Mouse (Mus musculus) limb, embryonic 10.5 days (tissue): ENCODE measurements around the gene Elfn2. TPM values are rescaled to one million over a fixed set of nuclear protein-coding genes. Genes with fewer than 3 reads are reported as not detected.

Source experiments
- DNase-seq: peaks from one replicate; pipeline ENCODE4 v3.0.0-alpha.2; 2017; ENCODE audit warnings: low spot score
- H3K27ac ChIP-seq: fragments of 300-500 bp; sonication (generic); 2 replicates; pipeline ENCODE4 v1.5.1; 2016; ENCODE audit warnings: mild to moderate bottlenecking
- H3K27me3 ChIP-seq: fragments of 300-500 bp; sonication (generic); 2 replicates; pipeline ENCODE4 v1.6.1; 2016; ENCODE audit warnings: low read depth, mild to moderate bottlenecking; ENCODE audit not compliant: poor library complexity, severe bottlenecking
- H3K36me3 ChIP-seq: fragments of 300-500 bp; sonication (generic); 2 replicates; pipeline ENCODE4 v1.6.1; 2016; ENCODE audit warnings: mild to moderate bottlenecking, moderate library complexity
- H3K4me1 ChIP-seq: fragments of 300-500 bp; sonication (generic); 2 replicates; pipeline ENCODE4 v1.6.1; 2016
- H3K4me3 ChIP-seq: fragments of 300-500 bp; sonication (generic); 2 replicates; pipeline ENCODE4 v1.5.1; 2016; ENCODE audit warnings: mild to moderate bottlenecking, moderate library complexity
- H3K9me3 ChIP-seq: fragments of 300-500 bp; sonication (generic); replicated peaks from 2 replicates; pipeline ENCODE4 v1.6.1; 2016; ENCODE audit warnings: mild to moderate bottlenecking
- WGBS: fragments of 180-500 bp; shearing (Covaris S2); methylation state at CpG from one replicate; pipeline ENCODE4 v1.1.7; 2016; 5-methylcytosine and 5-hydroxymethylcytosine counted together
- polyA plus RNA-seq: library from polyadenylated mRNA; unstranded; fragments of >200 nt; fragmentation: Nextera tagmentation; extraction: Ambion mirVana; gene quantifications from 2 replicates; pipeline ENCODE4 v1.2.1, GENCODE M21; 2016

Gene Elfn2
- polyA plus RNA-seq, 1 experiment from 2014 or later = not detected

DNA sequence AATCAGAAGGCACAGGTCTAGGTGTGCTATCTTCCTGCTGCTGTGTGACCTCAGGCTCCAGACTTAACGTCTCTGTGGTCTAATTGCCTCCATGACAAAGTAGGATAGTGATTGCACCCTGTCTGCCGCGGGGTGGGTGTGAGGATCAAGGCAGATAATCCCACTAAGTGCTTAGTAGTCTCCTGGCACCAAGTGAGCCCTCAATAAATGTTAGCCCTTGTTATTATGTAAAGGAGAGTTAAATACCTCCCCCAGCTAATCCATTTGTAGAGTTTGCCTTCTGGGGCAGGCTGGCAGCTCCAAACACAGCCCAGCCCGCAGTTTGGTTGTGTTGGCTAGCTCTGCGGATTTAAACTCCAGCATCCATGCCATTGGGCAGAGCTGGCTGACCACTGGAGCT is 22.8 kb downstream of the Elfn2 start:
- Histone ChIP-seq H3K9me3 (no peaks in the 10 kb centered on the region), H3K4me3 (no peak overlapping the region), H3K4me1 (peaks cover 25% of the 10 kb centered on the region), H3K36me3 (no peaks in the 10 kb centered on the region), H3K27me3 (peaks cover 10% of the 10 kb centered on the region; the same call in 1 of the 2 replicates), H3K27ac (no peak overlapping the region)
- 25% methylated on average over 5 of the region's 5 CpGs for WGBS
- no peak for DNase-seq

DNA sequence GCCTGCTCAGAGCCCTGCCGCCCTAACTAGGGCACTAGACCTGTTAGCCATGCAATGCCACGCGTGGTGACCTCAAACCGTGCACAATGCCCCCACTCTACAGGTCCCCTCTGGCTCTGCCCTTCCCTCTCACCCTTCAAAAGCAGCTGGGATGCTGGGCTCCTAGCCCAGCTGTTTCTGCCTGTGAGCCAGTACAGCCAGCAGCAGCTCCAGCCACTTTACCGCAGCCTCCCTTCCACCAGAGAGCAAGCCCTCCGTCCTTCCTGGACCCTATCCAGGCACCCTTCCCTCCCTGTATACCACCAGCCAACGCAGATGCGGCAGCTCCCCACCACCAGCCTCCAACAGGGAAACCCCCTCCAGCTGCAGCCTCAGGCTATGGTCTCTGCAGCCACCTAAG is 26.1 kb downstream of the Elfn2 start:
- H3K27me3 ChIP-seq = peaks cover 4% of the 10 kb centered on the region; the same call in 1 of the 2 replicates
- H3K4me3 ChIP-seq = no peak overlapping the region
- WGBS = 66% methylated on average over 8 of the region's 8 CpGs
- no peak for DNase-seq
- H3K36me3 ChIP-seq = no peaks in the 10 kb centered on the region
- no peaks in the 10 kb centered on the region for H3K9me3 ChIP-seq
- H3K27ac ChIP-seq = no peak overlapping the region
- H3K4me1 ChIP-seq = peaks cover 13% of the 10 kb centered on the region

DNA sequence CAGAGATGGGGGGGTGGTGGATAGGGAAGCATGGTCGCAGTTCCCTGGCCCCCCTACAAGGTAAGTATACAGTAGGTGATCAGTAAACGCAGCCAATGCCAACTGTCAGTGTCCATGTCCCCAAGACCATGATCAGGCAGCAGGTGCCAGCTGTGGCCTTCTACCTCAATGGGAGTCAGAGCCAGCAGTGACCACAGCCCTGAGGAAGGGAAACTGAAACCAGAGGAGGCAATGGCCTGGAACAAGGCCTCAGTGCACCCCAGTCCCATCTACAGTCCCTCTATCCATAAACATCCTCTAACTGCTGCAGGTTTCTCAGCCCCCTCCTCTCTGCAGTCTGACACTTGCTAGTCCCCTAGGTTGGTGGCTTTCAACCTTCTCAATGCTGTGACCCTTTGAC is 27.9 kb downstream of the Elfn2 start:
- peaks cover 13% of the 10 kb centered on the region; the same call in 1 of the 2 replicates for H3K4me1 ChIP-seq
- peaks cover 5% of the 10 kb centered on the region; the same call in 1 of the 2 replicates for H3K27me3 ChIP-seq
- 90% methylated on average over 2 of the region's 2 CpGs for WGBS
- no peak for DNase-seq
- H3K9me3 ChIP-seq = no peaks in the 10 kb centered on the region
- no peaks in the 10 kb centered on the region for H3K36me3 ChIP-seq
- H3K4me3 ChIP-seq = no peak overlapping the region
- no peak overlapping the region for H3K27ac ChIP-seq

DNA sequence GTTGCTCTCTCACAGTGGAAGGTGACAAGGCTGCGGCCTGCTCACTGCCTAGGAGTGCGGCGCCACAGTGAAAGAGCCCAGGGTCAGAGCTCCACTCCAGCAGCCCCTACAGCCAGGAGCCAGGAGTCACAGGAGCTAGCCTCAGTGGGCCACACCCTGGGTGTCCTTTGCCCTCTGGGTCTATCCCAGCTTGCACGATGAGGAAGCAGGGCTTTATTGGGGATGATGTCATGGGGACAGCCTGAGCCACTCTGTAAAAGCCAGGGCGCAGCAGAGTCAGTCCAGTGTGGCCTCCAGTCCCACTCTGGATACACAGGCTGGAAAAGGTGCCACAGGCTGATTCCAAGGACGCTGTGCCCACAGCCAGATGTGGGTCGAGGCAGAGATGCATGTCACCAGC is 31.7 kb downstream of the Elfn2 start:
- Histone ChIP-seq H3K27me3 (peaks cover 39% of the 10 kb centered on the region; the same call in 1 of the 2 replicates), H3K36me3 (no peaks in the 10 kb centered on the region), H3K4me1 (peaks cover 33% of the 10 kb centered on the region), H3K4me3 (no peak overlapping the region), H3K9me3 (no peaks in the 10 kb centered on the region), H3K27ac (0 out of 2 replicates have a peak overlapping the region, but pooled peaks have one; percentile 1)
- DNase-seq = no peak
- 70% methylated on average over 7 of the region's 7 CpGs for WGBS

DNA sequence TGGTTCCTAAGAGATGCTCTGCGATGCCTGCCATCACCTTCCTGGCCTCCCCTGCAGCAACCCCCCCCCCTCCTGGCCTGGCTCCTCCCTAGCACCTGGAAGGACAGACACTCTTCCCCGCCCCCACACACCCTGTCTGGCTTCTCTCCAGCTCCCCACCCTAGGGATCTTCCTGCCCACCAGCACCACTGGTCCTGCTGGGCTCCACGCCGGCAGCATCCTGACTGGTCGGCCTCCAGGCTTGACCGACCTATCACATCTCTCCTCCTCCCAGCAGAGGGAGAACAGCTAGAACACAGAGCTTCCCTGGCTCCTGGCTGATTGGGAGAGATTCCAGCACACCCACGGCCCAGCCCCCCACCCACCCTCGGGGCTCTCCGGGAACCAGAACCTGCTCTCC is 34.5 kb downstream of the Elfn2 start:
- peak; percentile 47 for DNase-seq
- H3K4me3 ChIP-seq = no peak overlapping the region
- no peaks in the 10 kb centered on the region for H3K36me3 ChIP-seq
- H3K27ac ChIP-seq = 0 out of 2 replicates have a peak overlapping the region, but pooled peaks have one; percentile 7
- H3K27me3 ChIP-seq = peaks cover 57% of the 10 kb centered on the region
- 6% methylated on average over 9 of the region's 9 CpGs for WGBS
- H3K4me1 ChIP-seq = peaks cover 50% of the 10 kb centered on the region
- no peaks in the 10 kb centered on the region for H3K9me3 ChIP-seq

DNA sequence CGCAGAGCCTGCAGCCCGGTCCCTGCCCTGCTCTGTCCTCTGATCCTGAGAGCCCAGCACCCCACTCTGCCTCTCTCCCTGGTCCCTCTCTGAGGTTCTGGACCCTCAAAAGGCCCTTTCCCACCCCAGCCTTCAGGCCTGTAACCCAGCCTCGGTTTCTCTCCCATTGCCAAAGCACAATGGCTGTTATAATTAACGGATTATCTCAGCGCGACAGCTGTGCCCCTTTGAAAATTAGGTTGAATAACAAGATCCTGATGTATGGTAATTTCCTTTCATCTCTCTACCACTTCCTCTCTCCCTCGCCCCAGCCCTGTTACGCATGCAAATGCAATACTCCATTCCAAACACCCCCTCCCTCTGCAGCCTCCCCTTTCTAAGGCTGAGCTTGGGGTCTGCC is 35.1 kb downstream of the Elfn2 start:
- H3K27ac ChIP-seq = no peak overlapping the region
- H3K4me3 ChIP-seq = no peak overlapping the region
- peaks cover 63% of the 10 kb centered on the region for H3K27me3 ChIP-seq
- no peaks in the 10 kb centered on the region for H3K36me3 ChIP-seq
- H3K9me3 ChIP-seq = no peaks in the 10 kb centered on the region
- H3K4me1 ChIP-seq = peaks cover 50% of the 10 kb centered on the region
- no peak for DNase-seq
- 26% methylated on average over 8 of the region's 8 CpGs for WGBS

DNA sequence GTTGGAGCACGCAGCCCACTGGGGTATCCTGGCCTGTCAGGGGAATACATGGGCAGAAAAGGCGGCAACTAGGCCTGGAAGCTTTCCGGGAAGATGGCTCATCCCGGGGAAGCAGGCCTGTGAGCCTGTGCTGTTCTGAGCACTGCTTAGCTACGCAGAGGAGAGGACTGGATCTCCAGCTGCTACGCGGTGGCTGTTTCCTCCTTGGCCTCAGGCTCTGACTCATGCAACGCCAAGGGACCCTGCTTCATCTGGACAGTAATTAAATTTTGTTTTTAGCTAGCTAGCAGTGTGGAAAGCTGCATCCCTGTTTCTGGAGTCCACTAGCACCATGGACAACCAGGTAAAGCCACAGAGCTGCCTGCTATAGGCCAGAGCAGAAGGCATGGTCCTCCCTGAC is 36.8 kb downstream of the Elfn2 start:
- Histone ChIP-seq H3K4me3 (no peak overlapping the region), H3K4me1 (peaks cover 50% of the 10 kb centered on the region), H3K27me3 (peaks cover 76% of the 10 kb centered on the region), H3K9me3 (no peaks in the 10 kb centered on the region), H3K36me3 (no peaks in the 10 kb centered on the region), H3K27ac (peak overlapping the region; percentile 61)
- WGBS = 79% methylated on average over 8 of the region's 8 CpGs
- no peak for DNase-seq

DNA sequence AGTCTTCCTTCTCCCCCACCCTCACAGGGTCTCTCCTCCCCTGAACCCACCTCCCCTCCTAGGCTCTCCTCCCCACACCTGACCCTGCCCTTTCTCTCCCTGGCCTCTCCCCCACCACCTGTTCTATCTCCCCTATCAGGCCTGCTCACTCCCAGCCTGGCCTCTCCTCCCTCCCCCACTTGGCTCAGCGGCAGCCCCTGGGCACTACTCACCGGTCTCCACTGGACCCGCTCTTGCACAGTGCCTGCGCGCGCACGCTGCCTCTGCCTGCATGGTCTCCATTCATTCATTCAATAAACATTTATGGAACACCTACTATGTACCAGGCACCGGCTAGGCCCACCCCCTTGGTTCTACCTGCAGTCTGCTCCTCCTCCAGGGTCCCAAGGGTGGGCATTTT is 37.3 kb downstream of the Elfn2 start:
- 85% methylated on average over 8 of the region's 8 CpGs for WGBS
- no peaks in the 10 kb centered on the region for H3K36me3 ChIP-seq
- no peaks in the 10 kb centered on the region for H3K9me3 ChIP-seq
- peaks cover 49% of the 10 kb centered on the region for H3K4me1 ChIP-seq
- H3K4me3 ChIP-seq = no peak overlapping the region
- peak overlapping the region; percentile 61 for H3K27ac ChIP-seq
- no peak for DNase-seq
- H3K27me3 ChIP-seq = peaks cover 81% of the 10 kb centered on the region

DNA sequence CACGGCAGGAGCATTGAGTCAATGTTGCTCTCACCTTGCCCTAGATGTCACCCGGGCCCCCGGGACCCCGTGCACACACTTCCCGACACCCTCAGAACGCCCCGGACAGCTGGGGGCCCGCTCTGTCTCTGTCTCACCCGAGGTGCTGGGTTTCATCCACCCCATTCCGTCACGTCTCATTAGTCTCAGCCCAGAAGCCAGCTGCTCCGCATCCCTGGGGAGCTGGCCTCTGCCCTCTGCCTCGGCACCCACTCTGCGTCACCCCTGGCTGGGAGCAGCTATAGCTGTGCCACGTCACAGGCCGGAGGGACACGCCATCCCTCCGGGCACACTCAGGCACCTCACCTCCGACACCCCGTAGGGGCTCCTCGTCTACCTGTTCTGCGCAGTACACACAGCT is 38.3 kb downstream of the Elfn2 start:
- 74% methylated on average over 22 of the region's 22 CpGs for WGBS
- Histone ChIP-seq H3K9me3 (no peaks in the 10 kb centered on the region), H3K36me3 (no peaks in the 10 kb centered on the region), H3K4me1 (peaks cover 45% of the 10 kb centered on the region), H3K27me3 (peaks cover 82% of the 10 kb centered on the region), H3K4me3 (no peak overlapping the region), H3K27ac (no peak overlapping the region)
- DNase-seq = no peak

DNA sequence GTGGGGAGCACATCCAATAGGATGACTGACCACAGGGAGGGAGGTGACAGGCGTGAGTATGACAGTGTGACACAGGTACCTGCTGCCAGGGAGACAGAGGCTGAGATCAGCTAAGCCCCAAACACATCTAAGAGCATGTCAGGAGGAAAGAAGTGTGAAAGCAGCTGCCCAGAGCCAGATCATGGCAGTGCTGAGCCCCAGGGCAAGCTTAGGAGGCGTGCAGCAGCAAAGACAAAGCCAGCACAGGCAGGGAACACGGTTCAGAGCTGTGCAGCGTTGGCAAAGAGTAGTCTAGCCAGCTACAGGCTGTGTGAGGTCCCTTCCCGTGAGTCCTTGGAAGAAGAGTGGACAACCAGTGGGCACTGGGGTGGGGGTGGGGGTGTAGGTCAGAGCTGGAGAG is 40.9 kb downstream of the Elfn2 start:
- no peak for DNase-seq
- H3K27me3 ChIP-seq = peaks cover 82% of the 10 kb centered on the region
- H3K36me3 ChIP-seq = no peaks in the 10 kb centered on the region
- H3K4me1 ChIP-seq = peaks cover 29% of the 10 kb centered on the region
- no peak overlapping the region for H3K4me3 ChIP-seq
- no peaks in the 10 kb centered on the region for H3K9me3 ChIP-seq
- WGBS = 79% methylated on average over 5 of the region's 5 CpGs
- H3K27ac ChIP-seq = no peak overlapping the region

DNA sequence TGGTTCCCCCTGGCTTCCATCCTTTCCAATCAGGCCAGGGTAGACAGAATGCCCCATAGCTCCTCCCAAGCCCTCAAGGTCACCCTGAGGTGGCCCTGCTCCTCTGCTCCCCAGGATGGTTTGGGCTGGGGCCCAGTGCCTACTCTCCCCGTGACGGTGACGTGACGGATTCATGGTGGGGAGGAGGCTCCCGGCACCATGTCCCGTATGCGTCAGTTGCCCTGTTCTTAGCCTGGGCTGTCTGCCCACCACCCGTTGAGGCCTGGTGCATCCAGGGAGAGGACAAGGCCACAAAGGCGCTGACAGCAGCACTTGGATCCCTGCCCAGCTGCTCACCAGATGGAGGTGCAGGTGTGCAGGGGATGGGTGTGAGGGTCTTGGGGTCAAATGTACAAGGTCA is 41.6 kb downstream of the Elfn2 start:
- Histone ChIP-seq H3K4me1 (peaks cover 30% of the 10 kb centered on the region), H3K27ac (no peak overlapping the region), H3K4me3 (no peak overlapping the region), H3K27me3 (peaks cover 85% of the 10 kb centered on the region), H3K36me3 (no peaks in the 10 kb centered on the region), H3K9me3 (no peaks in the 10 kb centered on the region)
- WGBS = 77% methylated on average over 9 of the region's 9 CpGs
- no peak for DNase-seq

DNA sequence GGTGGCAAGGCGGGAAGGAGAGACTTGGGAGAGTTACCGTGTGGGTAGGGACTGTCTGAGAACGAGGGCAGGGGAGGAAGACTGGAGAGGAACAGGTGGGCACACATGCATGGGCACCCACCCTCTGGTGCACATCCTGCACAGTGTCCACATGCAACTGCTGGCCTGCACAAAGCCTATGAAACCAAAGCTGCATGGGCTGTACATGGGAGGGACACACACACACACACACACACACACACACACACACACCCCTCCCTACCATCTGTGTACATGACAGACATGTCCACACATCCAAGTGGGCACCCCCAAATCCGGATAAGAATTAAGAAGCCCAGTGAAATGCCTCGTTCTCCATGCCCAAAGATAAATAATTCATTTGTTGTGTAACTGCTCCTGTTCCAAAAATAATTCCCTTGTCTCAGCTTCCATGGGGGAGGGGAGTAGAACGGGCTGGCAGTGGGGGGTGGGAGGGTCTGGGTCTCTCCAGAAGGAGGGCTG is 43.6 kb downstream of the Elfn2 start:
- Histone ChIP-seq H3K36me3 (no peaks in the 10 kb centered on the region), H3K27ac (no peak overlapping the region), H3K9me3 (no peaks in the 10 kb centered on the region), H3K27me3 (peaks cover 96% of the 10 kb centered on the region), H3K4me3 (no peak overlapping the region), H3K4me1 (peaks cover 22% of the 10 kb centered on the region)
- DNase-seq = no peak
- 76% methylated on average over 6 of the region's 6 CpGs for WGBS

DNA sequence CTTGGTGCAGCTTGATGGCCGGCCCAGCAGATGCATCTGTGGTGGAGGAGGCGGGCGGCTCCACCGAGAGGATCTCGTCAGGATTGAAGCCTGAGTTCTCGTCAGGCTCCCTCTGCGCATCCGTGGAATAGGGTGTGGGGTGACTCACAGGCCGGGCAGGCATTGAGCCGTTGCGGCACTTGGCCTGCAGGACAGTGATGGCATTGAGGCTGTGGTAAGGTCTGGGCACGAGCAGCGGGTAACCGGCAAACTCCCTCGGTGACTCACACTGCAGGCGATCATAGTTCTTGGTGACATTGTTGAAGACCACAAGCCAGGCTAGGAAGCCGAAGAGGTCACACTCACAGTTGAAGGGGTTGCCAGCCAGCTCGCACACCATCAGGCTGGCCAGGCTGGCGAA is 45.1 kb downstream of the Elfn2 start:
- H3K36me3 ChIP-seq = no peaks in the 10 kb centered on the region
- DNase-seq = no peak
- WGBS = 80% methylated on average over 19 of the region's 19 CpGs
- no peaks in the 10 kb centered on the region for H3K9me3 ChIP-seq
- H3K4me3 ChIP-seq = no peak overlapping the region
- peaks cover 91% of the 10 kb centered on the region for H3K27me3 ChIP-seq
- H3K27ac ChIP-seq = no peak overlapping the region
- H3K4me1 ChIP-seq = peaks cover 22% of the 10 kb centered on the region

DNA sequence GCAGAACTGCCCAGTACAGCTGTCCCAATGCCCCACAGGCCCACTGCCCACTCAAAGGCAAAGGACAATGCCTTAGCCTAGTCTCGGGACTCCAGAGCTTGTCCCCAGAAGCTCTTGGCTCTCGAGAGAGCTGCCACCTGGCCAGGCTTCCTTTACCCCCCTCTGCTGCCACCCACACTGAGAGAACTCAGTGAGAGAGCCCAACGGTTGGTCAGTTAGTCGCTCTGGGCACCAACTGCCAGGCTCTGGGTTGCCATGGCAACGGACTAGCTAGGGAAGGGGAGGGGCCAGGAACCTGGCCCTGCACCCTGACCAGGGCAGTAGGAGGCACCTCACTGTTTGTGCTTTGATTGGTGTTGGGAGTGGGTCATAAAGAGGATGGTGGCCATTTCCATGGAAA is 48.2 kb downstream of the Elfn2 start:
- H3K36me3 ChIP-seq = no peaks in the 10 kb centered on the region
- peaks cover 19% of the 10 kb centered on the region for H3K4me1 ChIP-seq
- no peak overlapping the region for H3K4me3 ChIP-seq
- WGBS = 47% methylated on average over 5 of the region's 5 CpGs
- H3K27me3 ChIP-seq = peaks cover 64% of the 10 kb centered on the region
- H3K9me3 ChIP-seq = no peaks in the 10 kb centered on the region
- 0 out of 2 replicates have a peak overlapping the region, but pooled peaks have one; percentile 14 for H3K27ac ChIP-seq
- DNase-seq = no peak
